Mouse (Mus musculus): ENCODE results near the gene Gpank1.

DNA sequence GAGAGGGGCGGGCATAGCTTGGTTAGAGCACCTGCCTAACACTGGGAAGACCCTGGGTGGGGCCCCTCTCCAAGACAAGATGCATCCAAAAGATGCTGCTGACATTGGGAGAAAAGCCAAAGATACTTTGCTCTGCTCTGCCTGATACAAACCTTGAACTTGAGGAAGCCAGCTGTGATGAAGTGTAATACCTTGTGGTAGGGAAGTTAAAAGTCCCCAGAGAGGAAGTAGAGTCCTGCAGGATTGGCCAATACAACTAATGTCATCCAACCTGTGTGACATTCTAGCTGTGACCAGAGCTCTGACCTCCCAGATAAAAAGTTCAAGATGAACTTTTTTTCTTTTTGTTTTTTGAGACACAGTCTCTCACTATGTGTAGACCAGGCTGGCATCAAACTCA lies 3.8 kb downstream of the Gpank1 start:
- TF ChIP-seq CTCF (IDR thresholded peaks at IDR 0.05; ENCODE audit: low read depth, low read length) = no peak
- TF ChIP-seq TAL1 (conservative IDR thresholded peaks at IDR 0.05; ENCODE audit: low read depth, low read length) = no peak
- no peak for TF ChIP-seq GATA1 (IDR thresholded peaks at IDR 0.05; ENCODE audit: borderline replicate concordance, low read length)

All from G1E (cell line).